Mouse (Mus musculus) heart, embryonic 13.5 days (tissue): ENCODE results near the gene Tbata. TPM values are rescaled to one million over a fixed set of nuclear protein-coding genes. Genes with fewer than 3 reads are reported as not detected.

Experiments used
- ATAC-seq: fragments of 200-750 bp; cut with Nextera tagmentation; 2 replicates; pipeline ENCODE4 v1.8.0; 2017; ENCODE audit warnings: moderate TSS enrichment; ENCODE audit not compliant: insufficient number of reproducible peaks, low FRiP score, low TSS enrichment; ENCODE audit errors: extremely low read depth
- H3K27ac ChIP-seq: fragments of 300-500 bp; sonication (generic); replicated peaks from 2 replicates; pipeline ENCODE4 v1.5.1; 2015; ENCODE audit warnings: moderate library complexity, mild to moderate bottlenecking, inconsistent platforms
- H3K27me3 ChIP-seq: fragments of 300-500 bp; sonication (generic); replicated peaks from 2 replicates; pipeline ENCODE4 v1.6.1; 2015; ENCODE audit warnings: mild to moderate bottlenecking, inconsistent platforms
- H3K36me3 ChIP-seq: fragments of 300-500 bp; sonication (generic); 2 replicates; pipeline ENCODE4 v1.6.1; 2015; ENCODE audit warnings: mild to moderate bottlenecking, inconsistent platforms
- H3K4me1 ChIP-seq: fragments of 300-500 bp; sonication (generic); 2 replicates; pipeline ENCODE4 v1.6.1; 2015; ENCODE audit warnings: inconsistent platforms
- H3K4me2 ChIP-seq: fragments of 300-500 bp; sonication (generic); 2 replicates; pipeline ENCODE4 v1.6.1; 2015; ENCODE audit warnings: inconsistent platforms, mild to moderate bottlenecking, moderate library complexity
- H3K4me3 ChIP-seq: fragments of 300-500 bp; sonication (generic); 2 replicates; pipeline ENCODE4 v1.5.1; 2015; ENCODE audit warnings: moderate library complexity, mild to moderate bottlenecking, inconsistent platforms
- H3K9ac ChIP-seq: fragments of 300-500 bp; sonication (generic); 2 replicates; pipeline ENCODE4 v1.6.1; 2015; ENCODE audit warnings: inconsistent platforms, mild to moderate bottlenecking, moderate library complexity
- H3K9me3 ChIP-seq: fragments of 300-500 bp; sonication (generic); 2 replicates; pipeline ENCODE4 v1.6.1; 2016; ENCODE audit warnings: inconsistent platforms
- WGBS: fragments of 180-500 bp; shearing (Covaris S2); methylation state at CpG from one replicate; pipeline ENCODE4 v1.1.7; 2015; ENCODE audit warnings: mixed read lengths; 5-methylcytosine and 5-hydroxymethylcytosine counted together
- polyA plus RNA-seq: library from polyadenylated mRNA; unstranded; fragments of >200 nt; fragmentation: Nextera tagmentation; extraction: Ambion mirVana; gene quantifications from 2 replicates; pipeline ENCODE4 v1.2.1, GENCODE M21; 2015

The Tbata gene
- polyA plus RNA-seq, 1 experiment from 2014 or later, result not detected

DNA sequence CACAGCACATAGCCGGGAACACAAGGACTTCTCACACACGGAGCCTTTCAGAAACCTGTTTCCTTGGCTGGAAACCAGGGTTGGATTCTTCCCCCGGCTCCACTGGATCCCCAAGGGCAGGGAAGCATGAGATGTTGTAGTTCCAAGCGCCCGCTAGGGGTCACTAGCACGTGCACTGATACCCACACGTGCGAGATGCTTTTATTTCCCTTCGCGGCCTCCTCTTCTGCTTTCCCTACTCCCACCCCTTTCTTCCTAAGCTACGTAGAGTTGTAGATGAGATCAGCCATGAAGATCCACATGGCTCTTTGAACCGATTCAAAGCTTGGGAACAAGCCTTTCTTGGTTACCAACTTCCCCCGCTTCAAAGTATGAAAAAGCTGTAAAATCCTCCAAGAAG, 40.0 kb downstream of the Tbata start:
- Histone ChIP-seq H3K4me3 (no peak overlapping the region), H3K9me3 (peaks cover 4% of the 10 kb centered on the region; the same call in 1 of the 2 replicates), H3K4me1 (peaks cover 14% of the 10 kb centered on the region; the same call in 1 of the 2 replicates), H3K4me2 (no peak overlapping the region), H3K36me3 (no peaks in the 10 kb centered on the region), H3K9ac (no peak overlapping the region), H3K27ac (no peak overlapping the region), H3K27me3 (peaks cover 15% of the 10 kb centered on the region)
- ATAC-seq, result no peak
- WGBS, result 10% methylated on average over 13 of the region's 13 CpGs

DNA sequence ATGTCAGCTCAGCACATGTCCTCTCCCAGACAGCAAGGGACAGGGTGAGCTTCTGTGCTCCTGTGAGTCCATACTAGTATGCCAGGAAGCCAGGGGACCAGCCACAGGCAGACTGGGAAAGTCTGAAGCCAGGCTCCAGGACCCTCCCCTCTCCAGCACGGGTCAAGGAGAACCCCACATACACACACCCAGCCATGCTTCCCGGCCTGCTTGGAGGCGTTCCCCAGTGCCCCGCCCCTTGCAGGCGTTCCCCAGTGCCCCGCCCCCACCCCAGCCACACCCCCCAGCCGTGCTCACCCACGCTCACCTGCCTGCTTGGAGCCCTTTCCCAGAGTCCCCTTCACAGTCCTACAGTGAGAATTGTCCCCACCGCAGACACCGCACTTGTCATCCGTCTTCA, 41.1 kb downstream of the Tbata start:
- no peaks in the 10 kb centered on the region for H3K36me3 ChIP-seq
- H3K4me3 ChIP-seq, result no peak overlapping the region
- ATAC-seq, result no peak
- no peak overlapping the region; the same call in 1 of the 2 replicates for H3K4me2 ChIP-seq
- H3K27ac ChIP-seq, result no peak overlapping the region
- H3K9ac ChIP-seq, result no peak overlapping the region
- H3K4me1 ChIP-seq, result peaks cover 14% of the 10 kb centered on the region; the same call in 1 of the 2 replicates
- WGBS, result 9% methylated on average over 11 of the region's 11 CpGs
- H3K27me3 ChIP-seq, result peaks cover 15% of the 10 kb centered on the region
- peaks cover 4% of the 10 kb centered on the region; the same call in 1 of the 2 replicates for H3K9me3 ChIP-seq

GRCm38 (mm10) chr10:61215658-61216057, 43.9 kb downstream of the Tbata start:
- Histone ChIP-seq H3K4me3 (no peak overlapping the region), H3K9me3 (peaks cover 12% of the 10 kb centered on the region; the same call in 1 of the 2 replicates), H3K36me3 (no peaks in the 10 kb centered on the region), H3K4me1 (0 out of 2 replicates have a peak, but pooled peaks cover 6% of the 10 kb centered on the region), H3K9ac (no peak overlapping the region), H3K27ac (no peak overlapping the region), H3K4me2 (no peak overlapping the region), H3K27me3 (peaks cover 18% of the 10 kb centered on the region)
- no peak for ATAC-seq
- 93% methylated on average over 6 of the region's 6 CpGs for WGBS

DNA sequence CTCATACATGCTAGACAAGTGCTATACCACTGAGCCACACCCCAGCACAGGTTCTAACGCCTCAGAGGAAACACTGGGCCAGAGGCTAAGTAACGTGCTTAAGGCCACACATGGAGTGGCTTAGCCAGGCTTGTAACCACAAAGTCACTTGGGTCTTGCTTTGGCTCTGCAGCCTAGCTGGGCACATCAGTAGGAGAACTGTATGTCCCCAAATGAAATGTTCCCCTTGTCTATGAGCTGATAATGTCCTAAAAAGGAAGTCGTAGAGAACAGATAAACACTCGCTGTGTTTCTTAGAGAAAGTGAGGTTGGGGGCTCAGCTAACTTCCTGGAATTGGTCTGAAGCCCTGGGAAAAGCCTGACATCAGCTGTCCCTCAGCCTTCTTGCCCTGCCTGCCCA, 44.4 kb downstream of the Tbata start:
- Histone ChIP-seq H3K36me3 (no peaks in the 10 kb centered on the region), H3K27ac (no peak overlapping the region), H3K4me3 (no peak overlapping the region), H3K4me1 (0 out of 2 replicates have a peak, but pooled peaks cover 6% of the 10 kb centered on the region), H3K9ac (no peak overlapping the region), H3K27me3 (peaks cover 18% of the 10 kb centered on the region), H3K9me3 (peaks cover 12% of the 10 kb centered on the region; the same call in 1 of the 2 replicates), H3K4me2 (no peak overlapping the region)
- WGBS, result 53% methylated on average over 4 of the region's 4 CpGs
- no peak for ATAC-seq

DNA sequence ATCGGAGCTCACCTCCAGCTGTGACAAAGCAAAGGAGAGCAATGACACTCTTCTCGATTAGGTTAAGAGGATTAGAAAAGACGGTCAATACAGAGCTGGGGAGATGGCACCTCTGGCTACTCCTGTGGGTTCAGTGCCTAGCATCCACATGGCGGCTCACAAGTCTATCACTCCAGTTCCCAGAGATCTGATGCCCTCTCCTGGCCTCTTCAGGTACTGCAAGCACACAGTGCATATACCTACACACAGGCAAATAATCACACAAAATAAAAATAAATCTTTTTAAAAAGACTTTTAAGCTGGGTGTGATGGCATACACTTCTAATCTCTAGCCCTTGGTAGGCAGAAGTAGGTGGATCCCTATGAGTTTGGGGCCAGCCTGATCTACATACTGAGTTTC, 47.6 kb downstream of the Tbata start:
- ATAC-seq, result no peak
- 90% methylated on average over 4 of the region's 4 CpGs for WGBS
- Histone ChIP-seq H3K36me3 (no peaks in the 10 kb centered on the region), H3K27me3 (peaks cover 8% of the 10 kb centered on the region; the same call in 1 of the 2 replicates), H3K4me1 (no peaks in the 10 kb centered on the region), H3K9me3 (peaks cover 12% of the 10 kb centered on the region; the same call in 1 of the 2 replicates), H3K4me2 (no peak overlapping the region), H3K27ac (no peak overlapping the region), H3K9ac (no peak overlapping the region), H3K4me3 (no peak overlapping the region)

GRCm38 (mm10) chr10:61225694-61226093, 53.9 kb downstream of the Tbata start:
- Histone ChIP-seq H3K9ac (no peak overlapping the region), H3K4me2 (no peak overlapping the region), H3K36me3 (no peaks in the 10 kb centered on the region), H3K27ac (no peak overlapping the region), H3K4me1 (peaks cover 12% of the 10 kb centered on the region), H3K9me3 (no peaks in the 10 kb centered on the region), H3K27me3 (peaks cover 26% of the 10 kb centered on the region; the same call in 1 of the 2 replicates), H3K4me3 (no peak overlapping the region)
- WGBS, result 78% methylated on average over 5 of the region's 5 CpGs
- no peak for ATAC-seq

- Histone ChIP-seq H3K36me3 (no peaks in the 10 kb centered on the region), H3K4me3 (no peak overlapping the region), H3K9me3 (no peaks in the 10 kb centered on the region), H3K4me1 (peaks cover 12% of the 10 kb centered on the region), H3K9ac (no peak overlapping the region), H3K27ac (peak overlapping the region; percentile 49; the same call in 1 of the 2 replicates), H3K27me3 (peaks cover 26% of the 10 kb centered on the region; the same call in 1 of the 2 replicates), H3K4me2 (no peak overlapping the region)
- peak; percentile 71; the same call in 1 of the 2 replicates for ATAC-seq
- WGBS, result 28% methylated on average over 4 of the region's 4 CpGs
These were observed 55.1 kb downstream of the Tbata start for GRCm38 (mm10) chr10:61226784-61227396.

- no peak overlapping the region for H3K27ac ChIP-seq
- H3K9me3 ChIP-seq, result no peaks in the 10 kb centered on the region
- no peak overlapping the region for H3K4me2 ChIP-seq
- no peak for ATAC-seq
- H3K27me3 ChIP-seq, result peaks cover 12% of the 10 kb centered on the region; the same call in 1 of the 2 replicates
- H3K4me1 ChIP-seq, result peaks cover 7% of the 10 kb centered on the region
- H3K9ac ChIP-seq, result no peak overlapping the region
- H3K36me3 ChIP-seq, result no peaks in the 10 kb centered on the region
- 80% methylated on average over 3 of the region's 3 CpGs for WGBS
- H3K4me3 ChIP-seq, result no peak overlapping the region
These were observed 60.0 kb downstream of the Tbata start for GRCm38 (mm10) chr10:61231756-61232155.

GRCm38 (mm10) chr10:61232858-61233567, 61.3 kb downstream of the Tbata start:
- no peaks in the 10 kb centered on the region for H3K9me3 ChIP-seq
- peaks cover 12% of the 10 kb centered on the region; the same call in 1 of the 2 replicates for H3K27me3 ChIP-seq
- no peak overlapping the region for H3K4me3 ChIP-seq
- no peak for ATAC-seq
- no peaks in the 10 kb centered on the region for H3K36me3 ChIP-seq
- WGBS, result 48% methylated on average over 7 of the region's 7 CpGs
- no peak overlapping the region for H3K4me2 ChIP-seq
- H3K4me1 ChIP-seq, result no peaks in the 10 kb centered on the region
- no peak overlapping the region for H3K9ac ChIP-seq
- no peak overlapping the region for H3K27ac ChIP-seq

- Histone ChIP-seq H3K27ac (no peak overlapping the region), H3K4me1 (no peaks in the 10 kb centered on the region), H3K27me3 (0 out of 2 replicates have a peak, but pooled peaks cover 7% of the 10 kb centered on the region), H3K4me2 (no peak overlapping the region), H3K9me3 (0 out of 2 replicates have a peak, but pooled peaks cover 3% of the 10 kb centered on the region), H3K4me3 (no peak overlapping the region), H3K9ac (no peak overlapping the region), H3K36me3 (no peaks in the 10 kb centered on the region)
- no peak for ATAC-seq
- 74% methylated on average over 4 of the region's 4 CpGs for WGBS
These were observed 62.6 kb downstream of the Tbata start for GRCm38 (mm10) chr10:61234319-61234718.

DNA sequence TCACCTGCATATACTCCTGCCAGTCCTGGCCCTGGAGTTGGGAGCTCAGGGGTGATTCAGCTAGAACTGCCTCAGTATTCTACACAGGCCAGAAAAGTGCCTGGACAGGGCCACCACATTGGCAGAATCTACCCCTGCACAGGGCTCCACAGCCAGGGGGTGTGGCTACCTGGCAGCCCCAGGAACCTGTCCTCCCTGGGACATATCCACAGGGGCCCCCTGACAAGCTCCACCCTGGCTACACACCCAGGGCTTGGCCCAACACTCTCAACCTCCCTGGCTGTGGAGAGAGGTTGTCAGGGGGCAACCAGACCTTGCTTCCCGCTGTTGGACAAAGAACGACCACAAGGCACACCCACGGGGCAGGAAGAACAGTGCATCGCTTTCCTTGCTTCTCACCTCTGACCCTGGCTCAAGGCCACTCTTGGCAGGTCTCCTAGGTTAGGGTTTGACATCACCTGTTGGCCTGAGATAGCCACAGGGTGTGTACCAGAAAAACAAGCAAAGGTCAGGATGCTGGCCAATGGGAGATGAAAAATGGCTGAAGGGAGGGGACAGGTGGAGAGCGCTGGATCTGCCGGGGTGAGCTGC, 64.0 kb downstream of the Tbata start:
- Histone ChIP-seq H3K27me3 (no peaks in the 10 kb centered on the region), H3K4me1 (peaks cover 9% of the 10 kb centered on the region), H3K4me3 (no peak overlapping the region), H3K4me2 (no peak overlapping the region), H3K9ac (no peak overlapping the region), H3K27ac (no peak overlapping the region), H3K9me3 (0 out of 2 replicates have a peak, but pooled peaks cover 3% of the 10 kb centered on the region), H3K36me3 (no peaks in the 10 kb centered on the region)
- no peak for ATAC-seq
- 86% methylated on average over 6 of the region's 6 CpGs for WGBS
